Mouse (Mus musculus) small intestine, adult 2 months (tissue): ENCODE data around the gene Best1.

Experiments
- CTCF ChIP-seq: fragments of 200-500 bp; IDR thresholded peaks from 2 replicates; pipeline ENCODE4 v1.5.1; 2012; ENCODE audit warnings: low read depth, mild to moderate bottlenecking, control low read depth, inconsistent platforms, low read length, moderate library complexity, mixed read lengths; ENCODE audit not compliant: insufficient replicate concordance, insufficient read length; ENCODE audit errors: extremely low read depth
- POLR2A ChIP-seq: fragments of 200-500 bp; IDR thresholded peaks from 2 replicates; pipeline ENCODE4 v1.6.1; 2012; ENCODE audit warnings: low read depth, mild to moderate bottlenecking, control low read depth, inconsistent platforms, low read length, moderate library complexity

- TF ChIP-seq POLR2A (no peak), CTCF (no peak)
Observed at GRCm38 (mm10) chr19:10013913-10014312, 12.5 kb upstream of the Best1 start.
